Mouse (Mus musculus) CH12.LX (cell line): Measurements from ENCODE around the gene Ccng2. TPM values are rescaled to one million over a fixed set of nuclear protein-coding genes. Genes with fewer than 3 reads are reported as not detected.

ENCODE experiments used
- DNase-seq: peaks from one replicate; pipeline ENCODE4 v3.0.0-alpha.2; 2013; ENCODE audit errors: extremely low read depth
- H3K27ac ChIP-seq: 2 replicates; pipeline ENCODE4 v1.5.1; 2012; ENCODE audit warnings: low read depth, mild to moderate bottlenecking, control low read depth, moderate library complexity; ENCODE audit not compliant: insufficient read depth
- H3K27me3 ChIP-seq: replicated peaks from 2 replicates; pipeline ENCODE3; 2012; ENCODE audit warnings: inconsistent platforms
- H3K36me3 ChIP-seq, 2 experiments: replicated peaks in 1 of 2; 2 replicates each; pipeline versions ENCODE3 to v1.6.1; 2012; ENCODE audit warnings: inconsistent platforms in 1 of 2, low read length in 1 of 2, mild to moderate bottlenecking in 1 of 2, mixed read lengths in 1 of 2, moderate library complexity in 1 of 2; ENCODE audit not compliant: control insufficient read depth in 1 of 2, insufficient read depth in 1 of 2
- H3K4me1 ChIP-seq, 2 experiments: 2 replicates each; pipeline ENCODE4 v1.6.1; 2012; ENCODE audit warnings: inconsistent platforms in 1 of 2, moderate library complexity in 1 of 2; ENCODE audit not compliant: insufficient read depth in 2 of 2, control insufficient read depth in 1 of 2
- H3K4me2 ChIP-seq: 2 replicates; pipeline ENCODE4 v1.6.1; 2012; ENCODE audit warnings: low read depth, mild to moderate bottlenecking, control low read depth; ENCODE audit not compliant: poor library complexity, insufficient read depth, severe bottlenecking
- H3K4me3 ChIP-seq, 3 experiments: fragments of 150-350 bp in 1 of 3; sonication (generic) in 1 of 3; replicated peaks in 1 of 3; 2 replicates each; pipeline versions ENCODE3 to v1.5.1; 2011 to 2012; ENCODE audit warnings: low read depth in 2 of 3, low read length in 2 of 3, mild to moderate bottlenecking in 2 of 3, moderate library complexity in 2 of 3, control low read depth in 1 of 3, improper control_type of control experiment in 1 of 3, inconsistent platforms in 1 of 3, mixed read lengths in 1 of 3; ENCODE audit not compliant: poor library complexity in 1 of 3
- H3K79me2 ChIP-seq: replicated peaks from 2 replicates; pipeline ENCODE4 v1.6.1; 2012; ENCODE audit warnings: mild to moderate bottlenecking, moderate library complexity; ENCODE audit not compliant: control insufficient read depth, poor library complexity, insufficient read depth, severe bottlenecking; ENCODE audit errors: extremely low read depth
- H3K9ac ChIP-seq: 2 replicates; pipeline ENCODE4 v1.6.1; 2012; ENCODE audit warnings: low read depth, mild to moderate bottlenecking, control low read depth, moderate library complexity; ENCODE audit not compliant: insufficient read depth
- H3K9me3 ChIP-seq: replicated peaks from 2 replicates; pipeline ENCODE3; 2012; ENCODE audit warnings: low read length, inconsistent platforms, mixed read lengths
- CHD2 ChIP-seq: IDR thresholded peaks from 2 replicates; pipeline ENCODE4 v1.6.1; 2011; ENCODE audit warnings: low read length, improper control_type of control experiment
- E2F4 ChIP-seq: IDR thresholded peaks from 2 replicates; pipeline ENCODE4 v1.6.1; 2011; ENCODE audit warnings: low read depth, low read length, improper control_type of control experiment; ENCODE audit not compliant: insufficient replicate concordance
- ELF1 ChIP-seq: IDR thresholded peaks from 2 replicates; pipeline ENCODE4 v1.6.1; 2014; ENCODE audit warnings: low read depth, mild to moderate bottlenecking, inconsistent platforms, low read length, improper control_type of control experiment
- ETS1 ChIP-seq: conservative IDR thresholded peaks from 2 replicates; pipeline ENCODE4 v1.6.1; 2012; ENCODE audit warnings: low read depth, mild to moderate bottlenecking, inconsistent platforms, low read length, improper control_type of control experiment, moderate library complexity
- GABPA ChIP-seq: IDR thresholded peaks from 2 replicates; pipeline ENCODE4 v1.6.1; 2012; ENCODE audit warnings: low read depth, low read length, improper control_type of control experiment, inconsistent platforms; ENCODE audit not compliant: insufficient replicate concordance
- HCFC1 ChIP-seq: IDR thresholded peaks from 2 replicates; pipeline ENCODE4 v1.6.1; 2012; ENCODE audit warnings: low read depth, mild to moderate bottlenecking, inconsistent platforms, low read length, improper control_type of control experiment
- IRF4 ChIP-seq: IDR thresholded peaks from 2 replicates; pipeline ENCODE4 v1.6.1; 2014; ENCODE audit warnings: low read depth, mild to moderate bottlenecking, inconsistent platforms, low read length, improper control_type of control experiment
- JUND ChIP-seq: conservative IDR thresholded peaks from 2 replicates; pipeline ENCODE4 v1.6.1; 2011; ENCODE audit warnings: low read depth, low read length, improper control_type of control experiment
- MAX ChIP-seq: IDR thresholded peaks from 2 replicates; pipeline ENCODE4 v1.6.1; 2011; ENCODE audit warnings: low read length, improper control_type of control experiment
- MEF2A ChIP-seq: IDR thresholded peaks from 2 replicates; pipeline ENCODE4 v1.6.1; 2014; ENCODE audit warnings: low read depth, mild to moderate bottlenecking, inconsistent platforms, low read length, improper control_type of control experiment, borderline replicate concordance
- MXI1 ChIP-seq: IDR thresholded peaks from 2 replicates; pipeline ENCODE4 v1.6.1; 2011; ENCODE audit warnings: mild to moderate bottlenecking, low read depth, low read length, improper control_type of control experiment
- MYC ChIP-seq: IDR thresholded peaks from 2 replicates; pipeline ENCODE4 v1.6.1; 2011; ENCODE audit warnings: low read depth, mild to moderate bottlenecking, improper control_type of control experiment, low read length
- NELFE ChIP-seq: IDR thresholded peaks from 2 replicates; pipeline ENCODE4 v1.6.1; 2011; ENCODE audit warnings: low read depth, low read length, improper control_type of control experiment
- NRF1 ChIP-seq: IDR thresholded peaks from 2 replicates; pipeline ENCODE4 v1.6.1; 2014; ENCODE audit warnings: low read depth, mild to moderate bottlenecking, inconsistent platforms, low read length, improper control_type of control experiment, moderate library complexity
- RAD21 ChIP-seq: IDR thresholded peaks from 2 replicates; pipeline ENCODE4 v1.6.1; 2011; ENCODE audit warnings: low read depth, mild to moderate bottlenecking, low read length, improper control_type of control experiment, moderate library complexity
- RCOR1 ChIP-seq: conservative IDR thresholded peaks from 2 replicates; pipeline ENCODE4 v1.6.1; 2012; ENCODE audit warnings: low read depth, mild to moderate bottlenecking, inconsistent platforms, low read length, improper control_type of control experiment
- SIN3A ChIP-seq: IDR thresholded peaks from 2 replicates; pipeline ENCODE4 v1.6.1; 2012; ENCODE audit warnings: low read length, improper control_type of control experiment, inconsistent platforms
- TCF12 ChIP-seq: IDR thresholded peaks from 2 replicates; pipeline ENCODE4 v1.6.1; 2014; ENCODE audit warnings: low read depth, mild to moderate bottlenecking, inconsistent platforms, low read length, improper control_type of control experiment
- UBTF ChIP-seq: IDR thresholded peaks from 2 replicates; pipeline ENCODE4 v1.6.1; 2012; ENCODE audit warnings: low read depth, mild to moderate bottlenecking, inconsistent platforms, low read length, improper control_type of control experiment, moderate library complexity
- USF1 ChIP-seq: IDR thresholded peaks from 2 replicates; pipeline ENCODE4 v1.6.1; 2014; ENCODE audit warnings: low read depth, mild to moderate bottlenecking, inconsistent platforms, low read length, improper control_type of control experiment
- USF2 ChIP-seq: conservative IDR thresholded peaks from 2 replicates; pipeline ENCODE4 v1.6.1; 2011; ENCODE audit warnings: low read depth, low read length, improper control_type of control experiment
- ZC3H11A ChIP-seq: IDR thresholded peaks from 2 replicates; pipeline ENCODE4 v1.6.1; 2012; ENCODE audit warnings: low read depth, mild to moderate bottlenecking, inconsistent platforms, low read length, improper control_type of control experiment
- ZKSCAN1 ChIP-seq: IDR thresholded peaks from 2 replicates; pipeline ENCODE4 v1.6.1; 2012; ENCODE audit warnings: low read depth, inconsistent platforms, low read length, improper control_type of control experiment, borderline replicate concordance
- ZMIZ1 ChIP-seq: IDR thresholded peaks from 2 replicates; pipeline ENCODE4 v1.6.1; 2012; ENCODE audit warnings: low read depth, mild to moderate bottlenecking, inconsistent platforms, low read length, improper control_type of control experiment
- ZNF384 ChIP-seq: IDR thresholded peaks from 2 replicates; pipeline ENCODE4 v1.6.1; 2012; ENCODE audit warnings: low read depth, low read length, improper control_type of control experiment, inconsistent platforms
- dilution Hi-C: fragments of 300-500 bp; cut with MboI; formaldehyde crosslinking; loops from 2 replicates; pipeline ENCODE4 v1.14.3; 2020; ENCODE audit warnings: low sequenced_read_pairs; ENCODE audit not compliant: extremely low pct_unique_long_range_greater_than_20kb, extremely low pct_ligation_motif_present
- in situ Hi-C: fragments of 300-500 bp; cut with MboI; formaldehyde crosslinking; loops from 3 replicates; pipeline ENCODE4 v1.14.3; 2019; ENCODE audit warnings: low sequenced_read_pairs, low pct_ligation_motif_present, low pct_unique_long_range_greater_than_20kb, mixed read lengths
- polyA plus RNA-seq: library from polyadenylated mRNA; unstranded; fragments of >175 nt; gene quantifications from 2 replicates; pipeline ENCODE4 v1.2.1, GENCODE M21; 2012; ENCODE audit warnings: low read depth; ENCODE audit not compliant: insufficient read length
- total RNA-seq, 2 experiments: library from RNA; depleted of rRNA; stranded (reverse); fragments of 300-350 nt in 1 of 2; fragments of >200 nt in 1 of 2; gene quantifications; 2 replicates each; pipeline ENCODE4 v1.2.3; 2012 to 2014

The Ccng2 gene
- total and polyA plus RNA-seq, 3 experiments = 6.2 to 23.1 (median 16.7) TPM

DNA sequence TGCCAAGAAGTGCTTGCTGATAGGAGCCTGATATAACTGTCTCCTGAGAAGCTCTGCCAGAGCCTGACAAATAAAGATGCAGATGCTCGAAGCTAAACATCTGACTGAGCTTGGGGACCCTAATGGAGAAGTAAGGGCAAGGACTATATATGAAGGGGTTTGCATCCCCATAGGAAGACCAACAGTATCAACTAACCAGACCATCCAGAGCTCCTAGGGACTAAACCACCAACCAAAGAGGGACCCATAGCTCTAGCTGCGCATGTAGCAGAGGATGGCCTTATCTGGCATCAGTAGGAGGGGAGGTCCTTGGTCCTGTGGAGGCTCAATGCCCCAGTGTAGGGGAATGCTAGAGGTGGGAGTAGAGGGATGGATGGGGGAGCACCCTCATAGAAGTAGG, 42.5 kb upstream of the Ccng2 start:
- Histone ChIP-seq H3K79me2 (no peaks in the 10 kb centered on the region), H3K9ac (no peak overlapping the region), H3K4me2 (no peak overlapping the region), H3K9me3 (no peaks in the 10 kb centered on the region), H3K36me3 (no peaks in the 10 kb centered on the region), H3K27me3 (peaks cover 3% of the 10 kb centered on the region), H3K27ac (no peak overlapping the region), H3K4me3 (no peak overlapping the region), H3K4me1 (peaks cover 7 to 16% of the 10 kb centered on the region in 2 experiments; a peak in 3 of 4 replicates)
- TF ChIP-seq MYC (no peak), JUND (no peak), ZNF384 (no peak), GABPA (no peak), RAD21 (no peak), UBTF (no peak), MEF2A (no peak), ZKSCAN1 (no peak), NRF1 (no peak), ETS1 (no peak), MAX (no peak), ZC3H11A (no peak), MXI1 (no peak), CHD2 (no peak), E2F4 (no peak), RCOR1 (no peak)
- no peak for DNase-seq
- in situ Hi-C loops = no loop called here
- dilution Hi-C loops = no loop called here

DNA sequence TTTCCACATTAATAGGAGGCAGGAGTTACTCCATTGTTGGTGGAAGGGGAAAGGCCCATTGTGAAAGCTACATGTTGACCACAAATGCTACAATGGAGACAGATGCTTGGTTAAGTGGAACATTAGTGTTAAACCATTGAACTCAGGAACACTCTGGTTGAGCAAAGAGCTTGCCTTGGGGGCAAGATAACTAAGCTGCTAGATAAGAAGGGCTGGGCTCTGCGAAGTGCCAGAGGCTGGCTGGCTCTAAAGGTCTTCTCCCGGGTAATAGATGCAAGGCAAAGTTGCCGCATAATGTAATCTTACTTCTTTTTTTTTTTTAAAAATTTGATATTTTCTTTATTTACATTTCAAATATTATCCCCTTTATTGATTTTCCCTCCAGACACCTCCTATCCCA, 39.9 kb upstream of the Ccng2 start:
- dilution Hi-C loops = no loop called here
- no peak overlapping the region for H3K4me2 ChIP-seq
- in situ Hi-C loops = no loop called here

More for the DNA sequence above, 39.9 kb upstream of the Ccng2 start:
- H3K27ac ChIP-seq = no peak overlapping the region
- H3K9me3 ChIP-seq = no peaks in the 10 kb centered on the region
- no peak for DNase-seq
- H3K36me3 ChIP-seq = no peaks in the 10 kb centered on the region
- H3K27me3 ChIP-seq = peaks cover 4% of the 10 kb centered on the region
- no peak overlapping the region for H3K4me3 ChIP-seq
- TF ChIP-seq MYC = no peak
- no peak for TF ChIP-seq USF1
- no peak for TF ChIP-seq NELFE
- no peak for TF ChIP-seq HCFC1
- no peak for TF ChIP-seq TCF12
- no peak for TF ChIP-seq ETS1
- TF ChIP-seq JUND = no peak
- no peak for TF ChIP-seq ZKSCAN1
- no peak for TF ChIP-seq IRF4
- no peak for TF ChIP-seq USF2
- TF ChIP-seq ZMIZ1 = no peak
- TF ChIP-seq ZNF384 = no peak
- no peak for TF ChIP-seq SIN3A
- TF ChIP-seq UBTF = no peak
- TF ChIP-seq ELF1 = no peak
- H3K4me1 ChIP-seq = peaks cover 7 to 18% of the 10 kb centered on the region in 2 experiments; a peak in 3 of 4 replicates
- no peak overlapping the region for H3K9ac ChIP-seq
- no peaks in the 10 kb centered on the region for H3K79me2 ChIP-seq
